Mouse (Mus musculus): ENCODE results near the gene Rufy2.

GRCm38 (mm10) chr10:63025016-63025415 is 45.0 kb downstream of the Rufy2 start:
- TF ChIP-seq CTCF (IDR thresholded peaks at IDR 0.05; ENCODE audit: low read depth, low read length) (no peak), POLR2A (IDR thresholded peaks at IDR 0.05; ENCODE audit: borderline replicate concordance, low read depth, low read length) (no peak)

Data from bone marrow macrophage, adult 2 months (primary cell).